Mouse (Mus musculus) ES-Bruce4 (cell line): ENCODE measurements around the gene Lyar.

Experiments
- CTCF ChIP-seq: IDR thresholded peaks from one replicate; pipeline ENCODE4 v1.8.1; 2011; ENCODE audit warnings: low read depth, low read length
- POLR2A ChIP-seq: IDR thresholded peaks from one replicate; pipeline ENCODE4 v1.8.1; 2011; ENCODE audit warnings: low read length; ENCODE audit not compliant: insufficient read depth

DNA sequence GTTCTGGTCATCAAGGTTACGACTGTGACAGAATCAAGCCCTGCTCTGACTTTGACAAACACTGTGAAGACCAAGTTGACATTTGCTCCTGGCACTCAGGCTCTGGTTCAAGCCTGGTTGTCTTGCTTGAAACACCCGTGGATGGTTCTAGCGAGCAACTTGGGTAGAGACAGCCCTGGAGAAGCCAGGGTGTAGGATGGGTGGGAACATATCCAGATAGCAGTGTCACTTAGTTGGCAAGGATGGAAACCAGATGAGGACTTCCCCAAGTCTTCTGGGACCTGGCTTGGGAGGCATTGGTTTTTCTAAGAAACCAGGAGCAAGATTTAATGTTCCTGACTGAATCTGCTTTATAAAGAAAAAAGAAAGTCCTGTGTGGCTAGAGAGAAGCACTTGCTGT, 50.7 kb downstream of the Lyar start:
- TF ChIP-seq CTCF (no peak), POLR2A (no peak)
